Mouse (Mus musculus) kidney, adult 2 months (tissue): ENCODE measurements around the gene Tarsl2. TPM values are rescaled to one million over a fixed set of nuclear protein-coding genes. Genes with fewer than 3 reads are reported as not detected.

Source experiments
- DNase-seq: peaks from one replicate; pipeline ENCODE4 v3.0.0; 2021
- H3K27ac ChIP-seq: fragments of 200-500 bp; 2 replicates; pipeline ENCODE4 v1.5.1; 2012; ENCODE audit warnings: low read depth, low read length, control low read depth, inconsistent platforms; ENCODE audit not compliant: insufficient read depth
- H3K27me3 ChIP-seq: fragments of 200-500 bp; replicated peaks from 2 replicates; pipeline ENCODE4 v1.6.1; 2012; ENCODE audit warnings: mild to moderate bottlenecking, moderate library complexity, low read length, inconsistent platforms; ENCODE audit not compliant: control insufficient read depth, insufficient read depth
- H3K36me3 ChIP-seq: fragments of 200-500 bp; 2 replicates; pipeline ENCODE4 v1.6.1; 2012; ENCODE audit warnings: mild to moderate bottlenecking, moderate library complexity, low read length, inconsistent platforms; ENCODE audit not compliant: control insufficient read depth, insufficient read depth
- H3K4me1 ChIP-seq: fragments of 200-500 bp; 2 replicates; pipeline ENCODE4 v1.6.1; 2011; ENCODE audit warnings: low read length; ENCODE audit not compliant: control insufficient read depth, insufficient read depth
- H3K4me3 ChIP-seq: fragments of 200-500 bp; 2 replicates; pipeline ENCODE4 v1.5.1; 2011; ENCODE audit warnings: mild to moderate bottlenecking, low read depth, low read length, control low read depth; ENCODE audit not compliant: insufficient read depth
- CTCF ChIP-seq: fragments of 200-500 bp; conservative IDR thresholded peaks from 2 replicates; pipeline ENCODE4 v1.5.1; 2011; ENCODE audit warnings: low read depth, mild to moderate bottlenecking, control low read depth, low read length, moderate library complexity, mixed read lengths; ENCODE audit not compliant: insufficient read depth, insufficient read length
- POLR2A ChIP-seq: fragments of 200-500 bp; IDR thresholded peaks from one replicate; pipeline ENCODE4 v1.6.1; 2011; ENCODE audit warnings: low read depth, low read length, control low read depth
- WGBS: fragments of 180-500 bp; shearing (Covaris S2); methylation state at CpG from one replicate; pipeline ENCODE4 v1.1.7; 2018; 5-methylcytosine and 5-hydroxymethylcytosine counted together
- polyA plus RNA-seq: library from polyadenylated mRNA; depleted of rRNA; stranded (reverse); fragments of >200 nt; gene quantifications from 2 replicates; pipeline ENCODE4 v1.2.3, GENCODE M21; 2012

Gene Tarsl2
- polyA plus RNA-seq, 1 experiment = 4.3 TPM

GRCm38 (mm10) chr7:65657490-65658120, 12.9 kb downstream of the Tarsl2 start:
- 96% methylated on average over 2 of the region's 2 CpGs for WGBS
- no peaks in the 10 kb centered on the region; the same call in 1 of the 2 replicates for H3K36me3 ChIP-seq
- no peak overlapping the region for H3K4me3 ChIP-seq
- no peaks in the 10 kb centered on the region for H3K27me3 ChIP-seq
- DNase-seq = no peak
- H3K4me1 ChIP-seq = no peaks in the 10 kb centered on the region
- H3K27ac ChIP-seq = no peak overlapping the region
- TF ChIP-seq CTCF (no peak), POLR2A (no peak)

GRCm38 (mm10) chr7:65663225-65663790, 18.6 kb downstream of the Tarsl2 start:
- no peak overlapping the region for H3K27ac ChIP-seq
- no peak for DNase-seq
- no peak for TF ChIP-seq POLR2A
- TF ChIP-seq CTCF = no peak
- H3K36me3 ChIP-seq = no peaks in the 10 kb centered on the region; the same call in 1 of the 2 replicates
- no peaks in the 10 kb centered on the region for H3K27me3 ChIP-seq
- WGBS = 40% methylated on average over 11 of the region's 11 CpGs
- no peak overlapping the region for H3K4me3 ChIP-seq
- H3K4me1 ChIP-seq = peaks cover 5% of the 10 kb centered on the region; the same call in 1 of the 2 replicates

- H3K36me3 ChIP-seq = no peaks in the 10 kb centered on the region; the same call in 1 of the 2 replicates
- TF ChIP-seq POLR2A = no peak
- peak; percentile 66 for DNase-seq
- no peak overlapping the region for H3K4me3 ChIP-seq
- H3K4me1 ChIP-seq = peaks cover 5% of the 10 kb centered on the region; the same call in 1 of the 2 replicates
- no peak overlapping the region for H3K27ac ChIP-seq
- H3K27me3 ChIP-seq = no peaks in the 10 kb centered on the region
- WGBS = 44% methylated on average over 14 of the region's 14 CpGs
Observed at GRCm38 (mm10) chr7:65663886-65664285, 19.2 kb downstream of the Tarsl2 start.

GRCm38 (mm10) chr7:65667491-65667890, 22.8 kb downstream of the Tarsl2 start:
- 94% methylated on average over 6 of the region's 6 CpGs for WGBS

GRCm38 (mm10) chr7:65678050-65678449, 33.4 kb downstream of the Tarsl2 start:
- WGBS = 46% methylated on average over 10 of the region's 10 CpGs
- no peak for TF ChIP-seq POLR2A
- no peak for TF ChIP-seq CTCF
- Histone ChIP-seq H3K4me3 (no peak overlapping the region), H3K27ac (no peak overlapping the region), H3K27me3 (no peaks in the 10 kb centered on the region), H3K4me1 (no peaks in the 10 kb centered on the region), H3K36me3 (no peaks in the 10 kb centered on the region)
- peak; percentile 26 for DNase-seq

More at GRCm38 (mm10) chr7:65667491-65667890, 22.8 kb downstream of the Tarsl2 start:
- no peaks in the 10 kb centered on the region for H3K36me3 ChIP-seq
- TF ChIP-seq POLR2A (no peak), CTCF (no peak)
- no peak overlapping the region for H3K4me3 ChIP-seq
- no peaks in the 10 kb centered on the region for H3K27me3 ChIP-seq
- H3K27ac ChIP-seq = no peak overlapping the region
- no peak for DNase-seq
- H3K4me1 ChIP-seq = peaks cover 5% of the 10 kb centered on the region; the same call in 1 of the 2 replicates

- Histone ChIP-seq H3K4me3 (no peak overlapping the region), H3K4me1 (no peaks in the 10 kb centered on the region), H3K27ac (no peak overlapping the region), H3K27me3 (no peaks in the 10 kb centered on the region), H3K36me3 (no peaks in the 10 kb centered on the region)
- TF ChIP-seq POLR2A (no peak), CTCF (no peak)
- DNase-seq = no peak
- WGBS = 56% methylated on average over 7 of the region's 7 CpGs
Observed at GRCm38 (mm10) chr7:65678900-65679595, 34.4 kb downstream of the Tarsl2 start.

- Histone ChIP-seq H3K36me3 (no peaks in the 10 kb centered on the region), H3K4me1 (no peaks in the 10 kb centered on the region), H3K27ac (no peak overlapping the region), H3K4me3 (no peak overlapping the region), H3K27me3 (no peaks in the 10 kb centered on the region)
- no peak for DNase-seq
- 46% methylated on average over 5 of the region's 5 CpGs for WGBS
- TF ChIP-seq CTCF = no peak
- no peak for TF ChIP-seq POLR2A
Observed at GRCm38 (mm10) chr7:65681166-65681565, 36.5 kb downstream of the Tarsl2 start.
